Mouse (Mus musculus): ENCODE results near the gene Dync1i1.

DNA sequence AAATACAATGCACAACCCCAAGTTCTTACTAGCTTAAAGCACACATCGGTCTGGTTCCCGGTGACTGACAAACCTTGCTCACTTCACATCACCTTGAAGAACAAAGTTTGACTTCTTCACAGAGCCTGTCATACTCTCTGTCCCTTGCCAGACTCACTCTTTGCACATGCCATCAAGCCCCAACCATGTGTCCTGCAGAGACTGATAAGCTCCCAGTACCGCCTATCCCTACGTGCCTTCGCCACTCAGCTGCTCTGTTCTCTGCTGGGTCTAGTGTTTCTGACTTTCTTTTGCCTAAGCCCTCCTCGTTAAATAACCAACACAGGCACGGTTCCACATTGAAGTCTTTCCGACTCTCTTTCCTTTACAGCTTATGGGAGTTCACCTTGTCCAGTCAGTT lies 244.2 kb downstream of the Dync1i1 start:
- TF ChIP-seq CTCF (IDR thresholded peaks at IDR 0.05; ENCODE audit: low read depth) = no peak
- no peak for TF ChIP-seq EP300 (IDR thresholded peaks at IDR 0.05; ENCODE audit: low read depth)

Measured in liver, postnatal 0 days (tissue).